Mouse (Mus musculus): ENCODE measurements around the gene Psmc6.

Gene Psmc6

DNA sequence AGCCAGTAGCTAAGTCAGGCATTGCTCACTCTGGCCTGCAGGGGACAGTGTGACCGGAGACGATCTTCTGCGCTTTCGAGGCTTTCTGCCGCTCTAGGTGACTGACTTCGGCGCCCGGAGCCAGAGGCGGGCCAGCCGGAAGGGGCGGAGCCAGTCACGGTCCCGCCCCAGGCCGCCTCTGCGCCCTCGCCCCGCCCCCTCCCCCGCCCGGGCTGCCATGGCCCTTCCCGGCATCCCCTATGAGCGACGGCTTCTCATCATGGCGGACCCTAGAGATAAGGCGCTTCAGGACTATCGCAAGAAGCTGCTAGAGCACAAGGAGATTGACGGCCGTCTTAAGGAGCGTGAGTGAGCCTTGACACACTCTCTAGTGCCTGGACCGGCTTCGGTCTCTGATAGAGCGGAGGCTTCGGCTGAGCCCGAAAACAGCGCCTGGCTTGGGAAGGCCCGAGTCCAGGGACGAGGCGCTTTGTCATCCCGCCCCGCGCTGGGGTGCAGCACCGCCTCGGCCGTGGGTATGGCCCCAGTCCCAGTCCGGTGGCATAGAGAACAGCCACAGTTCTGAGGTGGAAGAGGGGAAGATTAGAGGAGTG, at the start of gene Psmc6:
Gene Psmc6, plus strand, starts transcription at position 200 of the 593 bp plus-strand sequence.
- DNase-seq, result peak; percentile 96

DNA sequence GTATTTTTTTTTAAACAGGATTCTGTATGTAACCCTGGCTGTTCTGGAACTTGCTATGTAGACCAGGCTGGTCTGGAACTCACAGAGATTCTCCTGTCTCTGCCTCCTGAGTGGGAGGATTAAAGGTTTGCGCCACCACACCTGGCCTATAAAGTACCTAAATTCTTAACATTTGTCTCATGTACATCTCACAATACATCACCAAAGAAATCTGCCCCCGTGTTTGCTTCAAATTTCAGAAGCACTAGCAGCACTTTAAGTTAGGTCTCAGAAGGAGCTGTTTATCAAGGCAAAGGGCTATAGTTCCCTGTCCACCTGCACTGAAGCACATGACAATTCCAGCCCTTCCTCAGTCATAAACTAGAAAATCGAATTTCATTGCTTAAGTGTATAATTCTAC, 47.5 kb upstream of the Psmc6 start:
- no peak for DNase-seq

DNA sequence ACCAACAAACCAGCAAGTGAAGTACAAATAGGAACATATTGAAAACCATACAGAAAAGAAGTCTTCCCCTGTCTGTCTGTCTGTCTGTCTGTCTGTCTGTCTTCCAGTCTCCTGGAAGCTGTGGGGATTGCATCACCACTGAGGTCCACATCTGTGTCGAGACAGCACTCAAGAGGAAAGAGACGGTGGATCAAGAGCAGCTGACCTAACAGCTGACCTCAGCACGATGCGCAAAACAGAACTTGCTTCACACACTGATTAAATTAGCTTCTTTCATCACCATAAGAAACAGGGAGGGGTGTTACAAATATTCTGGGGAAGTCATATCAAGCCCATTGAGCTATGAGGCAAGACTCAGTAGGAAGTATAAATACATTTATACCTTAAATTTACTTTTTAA, 38.0 kb upstream of the Psmc6 start:
- no peak for DNase-seq

DNA sequence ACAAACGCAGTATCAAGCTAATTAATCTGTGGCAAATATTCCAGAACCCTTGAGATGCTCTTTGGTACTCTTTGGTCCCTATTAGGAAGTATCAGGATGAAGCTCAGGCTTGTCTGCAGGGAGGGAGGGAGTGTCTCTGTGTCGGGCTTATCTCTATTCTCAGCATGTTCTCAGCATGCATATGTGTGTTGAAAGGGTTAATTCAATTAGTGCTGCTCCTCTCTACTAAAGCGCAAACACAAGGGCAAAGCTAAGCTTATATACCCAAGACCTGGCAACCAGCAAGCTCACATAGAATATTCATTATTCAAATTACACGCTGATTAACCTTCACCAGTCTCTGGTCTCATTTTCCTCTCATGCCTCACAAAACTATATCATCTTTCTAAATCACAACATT, 25.6 kb upstream of the Psmc6 start:
- DNase-seq, result no peak

DNA sequence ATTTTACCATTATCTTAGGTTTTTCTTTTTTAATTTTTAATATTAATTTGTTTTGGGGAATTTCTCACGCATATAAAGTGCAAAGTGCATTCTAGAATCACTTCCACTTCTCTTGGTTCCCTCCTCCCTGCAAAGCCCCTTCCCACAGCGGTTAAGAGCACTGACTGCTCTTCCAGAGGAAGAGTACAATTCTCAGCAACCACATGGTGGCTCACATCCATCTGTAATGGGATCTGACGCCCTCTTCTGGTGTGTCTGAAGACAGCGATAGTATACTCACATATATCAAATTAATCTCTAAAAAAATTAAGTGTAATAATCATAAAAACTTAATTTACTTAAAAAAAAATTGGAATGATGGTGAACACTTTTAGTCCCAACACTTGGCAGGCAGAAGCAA, 25.2 kb upstream of the Psmc6 start:
- DNase-seq, result no peak

DNA sequence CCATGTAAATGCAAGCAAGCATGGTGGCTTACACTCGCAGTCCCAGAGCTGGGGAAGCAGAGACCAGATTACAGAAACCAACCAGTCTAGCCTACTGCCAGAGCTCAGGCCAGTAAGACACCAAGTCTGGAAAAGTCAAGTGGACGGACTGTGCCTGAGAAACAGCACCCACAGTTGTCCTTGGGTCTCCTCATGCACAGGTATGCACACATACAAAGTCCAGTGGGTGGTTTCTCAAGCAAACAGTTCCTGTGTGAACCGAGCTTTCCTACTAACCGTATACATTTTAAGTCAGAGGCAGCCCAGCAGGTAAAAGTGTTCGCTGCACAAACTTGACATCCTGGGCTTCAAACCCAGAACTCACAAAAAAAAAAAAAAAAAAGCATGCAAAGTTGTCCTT, 23.7 kb upstream of the Psmc6 start:
- no peak for DNase-seq

DNA sequence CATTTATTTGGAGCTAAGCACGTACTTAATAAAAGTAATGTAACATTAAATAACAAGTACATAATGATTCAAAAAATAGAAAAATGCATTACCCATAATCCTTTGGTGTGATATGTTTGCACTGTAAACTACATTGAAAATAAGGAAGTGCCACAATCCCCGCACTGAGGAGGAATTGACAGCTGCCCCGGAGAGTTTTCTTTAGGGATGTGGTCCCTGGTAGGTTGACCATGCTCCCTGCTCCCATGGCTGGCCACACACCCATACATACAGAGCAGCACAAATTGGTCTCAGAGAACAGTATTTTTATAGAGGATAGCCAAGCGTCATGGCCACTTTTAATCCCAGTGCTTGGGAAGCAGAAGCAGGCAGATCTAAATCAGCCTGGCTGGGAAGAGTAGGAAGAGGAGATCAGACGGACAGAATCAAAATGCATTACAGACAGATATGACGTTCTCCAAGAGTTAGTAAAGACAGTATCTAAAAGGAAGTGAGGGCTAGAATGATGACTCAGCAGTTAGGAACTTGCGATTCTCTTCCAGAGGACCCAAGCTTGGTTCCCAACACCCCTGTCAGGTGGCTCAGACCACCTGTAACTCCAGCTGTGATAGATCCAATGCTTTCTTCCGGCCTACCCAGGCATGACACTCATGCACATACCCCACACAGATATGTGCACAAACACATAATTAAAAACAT, 21.8 kb upstream of the Psmc6 start:
- DNase-seq, result no peak

DNA sequence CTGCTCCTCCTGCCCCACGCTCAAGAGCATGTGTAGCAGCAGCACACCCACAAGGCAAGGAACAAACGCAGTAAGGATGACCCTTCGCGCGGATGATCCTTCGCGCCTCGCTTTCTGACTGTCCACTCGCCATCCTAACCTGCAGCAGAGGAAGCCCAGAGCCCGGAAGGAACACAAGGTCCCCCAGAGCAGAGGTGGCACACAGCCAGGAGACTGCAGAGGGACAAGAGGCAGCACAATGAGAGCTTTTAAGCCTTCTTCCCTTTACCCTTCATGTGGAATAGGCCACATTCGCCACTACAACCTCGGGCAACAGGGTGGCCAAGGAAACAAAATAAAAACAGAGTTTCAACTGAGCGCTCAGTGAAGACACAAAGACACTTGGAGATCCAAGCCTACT, 19.9 kb upstream of the Psmc6 start:
- peak; percentile 48 to 58 for DNase-seq

DNA sequence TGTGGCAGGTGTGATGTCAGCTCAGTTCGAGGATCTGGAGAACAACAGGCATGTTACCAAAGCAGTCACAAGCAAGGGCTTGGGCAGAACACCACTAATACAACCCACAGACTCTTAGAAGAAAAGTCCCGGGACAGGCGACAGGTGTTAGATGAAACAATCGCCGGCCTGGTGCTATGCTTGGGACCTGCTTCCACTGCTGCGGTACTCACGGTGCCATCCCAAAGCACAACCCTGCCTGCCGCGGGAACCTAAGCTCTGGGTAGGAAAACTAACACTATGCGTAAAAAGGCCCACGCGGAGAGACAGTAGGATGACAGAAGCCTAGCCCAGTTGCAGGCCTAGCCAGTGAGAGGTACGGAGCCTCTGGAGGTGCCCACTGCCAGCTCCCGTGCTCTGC, 19.5 kb upstream of the Psmc6 start:
- DNase-seq, result no peak

DNA sequence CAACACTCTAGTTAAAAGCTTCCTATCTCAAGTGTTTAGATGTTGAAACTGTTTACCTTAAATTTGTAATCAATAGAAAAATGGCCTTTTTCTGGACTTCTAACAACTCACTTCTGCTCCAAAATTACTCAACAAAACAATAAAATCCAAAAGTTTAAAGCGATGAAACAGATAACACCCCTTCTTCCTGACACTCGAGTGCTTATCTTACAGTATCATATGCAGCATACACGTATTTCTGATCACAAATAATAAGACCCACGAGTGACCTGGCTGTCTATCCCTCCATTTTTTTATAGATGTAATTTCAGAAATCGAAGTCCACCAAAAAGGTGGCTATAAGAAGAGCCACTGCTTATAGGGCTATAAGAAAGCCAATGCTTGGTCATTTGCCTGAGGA, 12.7 kb upstream of the Psmc6 start:
- no peak for DNase-seq

DNA sequence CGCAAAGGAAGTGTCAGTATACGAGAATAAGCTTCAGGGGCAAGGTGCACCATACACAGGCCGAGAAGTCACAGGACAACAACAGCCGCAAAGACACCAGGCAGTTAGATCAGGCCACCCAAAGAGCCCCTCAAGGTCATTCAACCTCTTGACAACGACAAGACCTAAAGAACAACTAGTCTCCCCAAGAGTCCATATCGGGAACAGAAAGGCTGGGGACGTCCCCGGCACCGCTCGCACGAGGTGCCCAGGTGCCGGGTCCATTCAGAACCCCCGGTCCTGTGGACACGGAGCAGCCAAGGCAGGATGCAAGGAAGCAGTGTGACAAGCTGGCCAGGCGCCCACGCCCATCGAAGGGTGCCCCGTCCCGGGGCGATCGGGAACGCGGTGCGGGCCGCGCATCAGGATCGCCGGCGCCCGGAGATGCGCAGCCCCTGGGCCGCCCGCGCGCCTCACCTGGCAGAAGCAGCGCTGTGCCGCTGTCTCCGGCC, 11.6 kb upstream of the Psmc6 start:
- peak in 1 of 2 experiments; percentile 80 for DNase-seq

DNA sequence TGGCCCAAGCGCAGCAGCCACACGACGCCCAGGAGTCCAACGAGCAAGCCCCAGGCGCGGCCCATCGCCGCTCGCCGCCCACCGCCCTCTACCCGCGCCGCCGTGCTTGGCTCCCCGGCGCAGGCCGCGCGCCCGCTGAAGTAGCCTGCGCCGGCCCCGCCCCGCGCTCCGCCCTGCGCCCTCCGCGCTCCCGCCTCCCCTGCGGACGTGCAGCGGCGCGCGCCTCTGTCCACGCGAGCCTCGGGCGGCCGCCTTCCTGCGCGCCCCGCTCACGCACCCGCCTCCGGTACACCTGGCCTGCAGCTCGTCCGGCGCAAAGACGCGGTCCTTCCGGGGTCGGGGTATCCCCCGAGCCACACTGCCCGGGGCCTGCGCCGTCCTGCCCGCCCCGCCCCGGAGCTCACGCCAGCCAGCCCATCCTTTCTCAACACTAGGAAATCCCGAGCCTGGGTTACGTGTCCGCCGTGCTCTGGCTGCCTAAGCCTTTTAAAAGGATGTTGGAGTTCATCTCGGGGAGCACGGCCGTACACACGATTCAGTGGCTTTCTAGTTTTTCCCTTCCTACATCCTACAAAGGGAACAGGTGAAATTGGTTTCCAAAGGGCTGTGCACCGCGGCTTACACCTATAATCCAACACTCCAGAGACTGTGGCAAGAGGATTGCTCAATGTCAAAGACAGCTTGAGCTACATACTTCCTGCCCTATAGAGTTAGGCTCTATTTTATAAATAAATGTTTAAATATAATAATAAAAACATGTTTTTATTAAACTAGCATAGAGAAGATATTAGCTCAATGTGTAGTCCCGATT, 11.0 kb upstream of the Psmc6 start, which contains the start of gene Ero1l:
Gene Ero1l, minus strand, starts transcription at position 346 of the 811 bp plus-strand sequence.
- DNase-seq, result peak; percentile 90 to 93

DNA sequence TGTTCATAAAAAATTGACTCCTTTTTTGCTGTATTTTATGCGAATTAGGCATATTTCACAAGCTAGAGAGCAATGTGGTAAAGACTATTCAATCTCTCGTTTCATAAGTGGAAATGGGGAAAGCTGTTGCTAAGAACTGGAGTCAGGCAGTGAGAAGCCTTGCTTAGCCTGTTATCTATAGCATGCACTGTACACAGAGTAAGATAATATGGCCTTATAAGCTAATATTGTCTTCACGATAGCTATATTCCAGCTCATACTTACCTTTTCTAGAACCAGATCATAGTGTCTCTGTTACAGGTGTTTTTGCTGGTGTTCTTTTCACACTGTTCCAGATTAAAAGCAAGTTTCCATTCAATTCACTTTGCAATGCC, 10.4 kb upstream of the Psmc6 start:
- DNase-seq, result no peak

DNA sequence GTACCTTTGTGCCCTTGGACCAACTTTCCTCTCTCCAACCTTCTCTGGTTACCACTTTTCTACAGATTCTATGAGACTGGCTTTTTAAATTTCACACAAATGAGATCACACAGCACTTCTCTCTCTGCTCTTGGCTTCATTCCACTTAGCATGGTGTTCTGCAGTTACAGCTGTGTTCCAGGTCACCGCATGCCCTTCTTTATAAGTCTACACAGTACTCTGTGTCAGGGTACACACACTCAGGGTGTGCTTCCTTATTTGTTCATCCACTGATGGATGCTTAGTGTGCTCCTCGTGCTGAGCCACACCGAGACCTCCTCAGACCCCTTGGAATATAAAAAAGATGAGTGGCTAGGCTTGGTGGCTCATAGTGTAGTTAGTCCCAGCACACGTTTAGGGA, 9.5 kb upstream of the Psmc6 start:
- no peak for DNase-seq

DNA sequence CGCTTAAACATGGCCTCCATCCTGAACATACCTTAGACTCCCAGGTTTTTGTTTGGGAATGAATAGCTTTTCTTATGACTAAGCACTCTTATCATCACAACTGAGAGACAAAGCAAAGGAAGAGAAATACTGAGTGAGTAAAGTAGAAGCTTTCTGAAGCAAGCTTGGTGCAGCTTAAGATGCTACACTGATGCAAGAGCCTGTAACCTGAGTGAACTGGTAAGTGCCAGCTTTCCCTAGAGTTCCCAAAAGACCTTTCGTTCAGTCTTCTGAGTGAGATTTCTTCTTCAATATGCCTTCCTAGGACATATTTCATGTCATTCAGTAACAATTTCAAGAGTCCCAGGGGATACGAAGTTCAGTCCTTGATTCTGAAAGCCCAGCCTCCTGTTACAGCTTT, 8.5 kb upstream of the Psmc6 start:
- no peak for DNase-seq

DNA sequence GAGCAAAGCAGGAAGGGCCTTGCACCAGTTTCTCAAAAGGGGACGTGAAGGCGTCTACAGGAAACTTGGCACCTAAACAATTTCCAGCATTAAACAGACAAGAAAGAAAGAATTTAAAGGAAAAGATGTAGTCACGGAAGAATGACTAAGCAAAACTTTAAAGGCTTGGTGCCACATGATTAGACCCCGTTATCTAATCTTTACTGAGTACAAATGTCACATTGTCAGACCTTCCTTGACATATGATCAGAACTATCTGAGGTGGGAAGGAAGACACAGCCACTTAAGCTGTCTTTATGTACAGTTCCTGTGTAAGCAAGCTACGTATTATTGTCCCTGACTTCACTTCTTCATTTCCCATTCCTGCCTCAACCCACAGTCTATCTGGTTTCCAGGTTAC, 8.0 kb upstream of the Psmc6 start:
- DNase-seq, result no peak

DNA sequence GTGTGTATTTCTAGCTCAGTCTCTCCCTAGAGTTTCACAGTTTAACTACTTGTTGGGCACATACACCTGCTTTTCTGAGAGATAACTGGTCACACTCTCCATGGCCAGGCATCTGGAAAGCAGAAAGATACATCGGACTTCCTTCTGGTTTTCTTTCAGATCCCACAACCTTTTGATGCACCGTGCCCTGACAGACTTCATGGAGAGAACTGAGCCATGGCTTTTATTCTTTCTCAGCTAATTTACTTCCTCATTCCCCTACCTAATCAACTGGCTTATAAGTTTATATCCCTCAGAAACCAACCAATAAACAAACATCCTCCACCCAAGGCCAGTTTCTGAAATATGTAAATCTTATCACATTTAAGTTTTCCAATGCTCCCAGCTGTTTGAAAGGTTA, 7.1 kb upstream of the Psmc6 start:
- DNase-seq, result no peak

DNA sequence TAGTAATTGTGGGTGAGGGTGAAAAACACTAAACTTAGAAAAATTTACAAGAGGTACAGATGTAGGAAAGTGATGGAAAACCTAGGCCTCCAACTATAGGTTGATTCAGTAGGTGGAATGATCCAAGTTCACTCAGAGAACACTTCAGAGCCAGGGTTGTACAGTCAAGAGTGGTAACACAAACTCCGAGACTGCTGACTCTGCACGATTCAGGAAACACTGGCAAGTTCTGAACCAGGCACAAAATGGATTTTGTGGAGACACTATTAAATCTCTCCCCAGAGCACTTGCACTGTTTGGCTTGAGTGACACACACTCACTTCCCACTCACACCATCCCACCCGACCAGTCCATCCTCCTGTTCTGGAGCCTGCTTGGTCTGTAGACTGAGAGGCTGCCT, 6.3 kb upstream of the Psmc6 start:
- DNase-seq, result no peak

DNA sequence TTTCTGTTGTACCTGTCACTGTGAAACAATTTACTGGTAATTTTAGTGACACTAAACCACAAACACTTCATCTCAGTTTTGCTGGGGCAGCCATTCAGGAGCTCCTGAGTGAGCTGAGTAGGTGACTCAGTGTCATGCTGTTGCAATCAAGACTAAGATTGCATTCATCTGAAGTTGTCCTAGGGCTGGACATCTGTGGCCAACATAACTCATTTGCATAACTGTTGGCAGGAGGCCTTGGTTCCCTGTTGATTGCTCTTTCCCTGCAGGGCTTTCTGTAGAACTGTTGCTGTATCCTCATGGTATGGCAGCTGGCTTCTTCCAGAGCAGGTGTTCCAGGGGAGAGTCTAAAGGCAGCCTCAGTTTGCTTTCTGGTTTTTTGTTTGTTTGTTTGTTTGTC, 4.1 kb upstream of the Psmc6 start:
- peak; percentile 67 to 73 for DNase-seq

DNA sequence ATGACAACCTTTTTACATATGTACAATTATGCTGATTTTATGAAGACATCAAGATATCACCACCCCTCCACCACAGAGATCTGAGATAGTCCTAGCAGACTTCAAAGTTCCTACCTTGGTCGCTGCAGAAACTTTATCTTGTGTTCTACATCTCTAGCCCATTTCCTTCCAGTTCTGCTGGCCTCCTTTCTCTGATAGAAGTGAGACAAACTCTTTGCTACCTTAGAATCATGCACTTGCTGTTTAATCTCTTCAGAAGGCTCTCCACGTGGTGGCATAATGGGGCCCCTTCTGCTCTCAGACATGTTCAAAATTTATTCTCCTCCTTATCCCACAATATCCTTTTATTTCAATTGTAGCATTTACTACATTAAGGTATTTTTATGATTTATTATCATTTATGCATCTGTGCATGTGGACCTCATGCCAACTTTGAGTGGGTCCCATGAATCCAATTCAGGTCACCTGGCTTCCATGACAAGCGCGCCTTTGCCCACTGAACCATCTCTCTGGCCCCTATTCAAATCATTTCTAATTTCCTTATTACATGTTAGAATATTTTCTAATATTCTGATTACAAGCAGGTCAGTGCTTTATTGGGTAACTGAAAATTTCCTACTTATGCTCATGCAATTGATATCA, 1.4 kb upstream of the Psmc6 start:
- no peak for DNase-seq

DNA sequence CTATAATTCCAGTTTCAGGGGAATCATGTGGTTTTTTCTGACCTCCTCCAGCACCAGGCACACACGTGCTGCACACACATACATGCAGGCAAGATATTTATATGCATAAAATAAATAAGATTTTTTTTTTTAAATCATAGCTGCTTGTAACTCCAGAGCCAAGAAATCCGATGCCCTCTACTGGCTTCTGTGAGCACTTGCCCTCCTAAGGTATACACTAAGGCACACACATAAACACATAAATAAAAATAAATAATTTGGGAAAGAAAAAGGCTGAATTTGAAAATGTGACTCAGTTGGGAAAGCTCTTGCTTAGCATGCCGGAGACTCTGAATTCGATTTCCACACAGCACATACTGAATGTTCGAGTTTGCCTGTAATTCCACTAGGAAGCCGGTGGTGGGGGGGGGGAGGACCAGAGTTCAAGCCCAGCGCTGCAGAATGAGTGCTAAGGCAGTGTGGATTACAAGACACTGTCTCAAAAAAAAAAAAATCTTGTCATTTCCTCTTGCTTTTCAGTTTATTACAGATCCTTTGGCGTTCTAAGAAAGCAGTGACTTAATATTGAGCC, 485 bp upstream of the Psmc6 start:
- no peak for DNase-seq

DNA sequence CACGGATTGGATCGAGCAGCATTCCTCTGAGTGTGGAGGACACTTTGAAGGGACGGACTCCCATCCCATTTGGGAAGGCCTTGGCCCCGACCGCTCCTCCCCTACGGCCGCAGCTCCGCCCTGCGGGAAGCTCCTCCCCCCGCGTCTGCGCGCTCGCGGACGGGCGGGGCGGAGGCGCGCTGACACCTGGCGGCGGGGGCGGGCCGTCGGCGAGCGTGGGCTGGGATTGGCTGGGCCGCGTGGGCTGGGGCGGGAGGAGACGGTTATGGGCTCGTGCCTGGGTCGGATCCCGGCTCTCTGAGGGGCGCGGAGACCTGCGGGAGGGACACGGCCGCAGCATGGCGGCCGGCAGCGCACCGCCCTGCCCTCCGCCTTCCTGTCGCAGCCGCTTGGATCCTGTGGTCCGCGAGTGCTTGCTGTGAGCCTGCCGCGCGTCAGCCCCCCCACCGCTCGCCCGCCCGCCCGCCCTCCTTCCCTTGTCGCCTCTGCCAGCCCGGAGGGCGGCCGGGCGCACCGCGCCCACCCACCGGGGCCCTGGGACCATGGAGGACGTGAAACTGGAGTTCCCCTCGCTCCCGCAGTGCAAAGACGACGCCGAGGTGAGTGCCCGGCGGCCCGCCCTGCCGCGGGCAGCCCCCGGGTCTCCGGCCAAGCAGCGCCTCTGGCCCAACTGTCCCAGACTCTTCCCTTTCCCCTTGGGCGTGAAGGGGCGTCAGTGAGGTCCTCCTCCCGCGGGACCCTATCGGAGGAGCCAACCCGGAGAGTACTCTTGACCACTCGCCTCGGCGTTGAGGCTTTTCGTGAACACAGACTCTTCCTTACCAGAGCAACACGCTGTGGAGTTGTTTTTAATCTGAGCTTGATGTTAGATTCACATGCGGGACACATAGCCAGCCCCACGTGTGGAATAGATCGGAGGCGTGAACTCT, 21.6 kb downstream of the Psmc6 start, which contains the start of gene Styx:
Gene Styx, plus strand, starts transcription at position 163 of the 929 bp plus-strand sequence.
- peak; percentile 98 to 99 for DNase-seq
